ENCODE assay signal across 10 mouse cellular contexts in the genomic region with DNA sequence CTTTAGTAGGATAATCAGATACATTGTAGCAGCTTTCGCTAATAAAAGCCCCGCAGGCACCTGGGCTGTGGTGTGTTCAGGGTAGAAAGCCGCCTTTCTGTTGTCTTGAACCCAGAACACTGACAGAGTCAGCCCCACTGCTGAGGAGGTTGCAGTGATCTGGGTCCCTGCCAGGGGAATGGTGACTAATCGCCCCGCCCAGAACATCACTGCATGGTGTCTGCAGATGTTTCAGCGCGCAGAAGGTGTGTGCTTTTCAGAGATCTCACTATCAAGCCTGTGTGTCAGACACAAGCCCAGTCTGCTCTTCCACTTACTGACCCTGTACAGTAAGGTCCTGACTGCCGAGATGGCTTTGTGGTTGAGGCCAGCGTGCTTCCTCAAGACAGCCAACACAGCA.
DNase-seq lines count a peak whose midpoint lies in the region; ATAC-seq and TF ChIP-seq lines count a peak whose summit lies in the region.
"Had no signal": no experiment of that assay in that cellular context is flagged by ENCODE, and none has a peak within 500 bp of the region (broad histone marks: within the 10 kb centered on the region; RNA-seq: fewer than 3 reads in every experiment).

No protein-coding gene starts in this region.

- TF ChIP-seq POLR2A in lung, adult 2 months (IDR thresholded peaks at IDR 0.05; ENCODE audit: borderline replicate concordance, extremely low read depth, low read depth, low read length), result no peak

- TF ChIP-seq CTCF in gastrocnemius, adult 2 months (IDR thresholded peaks at IDR 0.05), result no peak
- TF ChIP-seq CTCF in lung, postnatal 0 days (IDR thresholded peaks at IDR 0.05), result no peak
- TF ChIP-seq CTCF in lung, adult 2 months (IDR thresholded peaks at IDR 0.05; ENCODE audit: insufficient read depth, low read length), result no peak
- no peak for TF ChIP-seq CTCF in stomach, postnatal 0 days (IDR thresholded peaks at IDR 0.05; ENCODE audit: low read depth)

- H3K9me3 ChIP-seq in lung, postnatal 0 days (ENCODE audit: low read length), result no peaks in the 10 kb centered on the region
- H3K9me3 ChIP-seq in stomach, postnatal 0 days (ENCODE audit: control insufficient read depth, low read length), result no peaks in the 10 kb centered on the region
- H3K9me3 ChIP-seq: embryonic facial prominence, embryonic 13.5 days; limb, embryonic 15.5 days had no signal

- no peak overlapping the region for H3K4me3 ChIP-seq in gastrocnemius, adult 2 months
- no peak overlapping the region for H3K4me3 ChIP-seq in lung, postnatal 0 days (ENCODE audit: low read depth, low read length)
- H3K4me3 ChIP-seq in lung, adult 2 months (replicated peaks; ENCODE audit: extremely low read depth, low read depth, low read length), result no peak overlapping the region
- H3K4me3 ChIP-seq in stomach, postnatal 0 days (ENCODE audit: low read depth, low read length), result no peak overlapping the region
- H3K4me3 ChIP-seq: embryonic facial prominence, embryonic 13.5 days; limb, embryonic 15.5 days had no signal

- H3K27me3 ChIP-seq in lung, postnatal 0 days (replicated peaks; ENCODE audit: insufficient read depth, low read length), result no peaks in the 10 kb centered on the region
- no peaks in the 10 kb centered on the region for H3K27me3 ChIP-seq in stomach, postnatal 0 days (ENCODE audit: control insufficient read depth, insufficient read depth, low read length)
- H3K27me3 ChIP-seq: embryonic facial prominence, embryonic 13.5 days; limb, embryonic 15.5 days had no signal

- WGBS in lung, postnatal 0 days, result 80% methylated on average over 9 of the region's 9 CpGs
- 73% methylated on average over 9 of the region's 9 CpGs for WGBS in lung, adult 2 months
- 71% methylated on average over 9 of the region's 9 CpGs for WGBS in stomach, postnatal 0 days

- intact Hi-C loops in gastrocnemius, adult 2 months (cut with DNase I), result loop anchor here (5.0 to 10.0 kb wide), 4 partner anchors 69 to 669 kb away; a partner anchor contains a TSS
- intact Hi-C loops in gastrocnemius, postnatal 36 days (cut with DNase I), result no loop called here

- peaks cover 13% of the 10 kb centered on the region; the same call in 1 of the 2 replicates for H3K4me1 ChIP-seq in lung, postnatal 0 days (ENCODE audit: insufficient read depth, low read depth, low read length)
- peaks cover 4% of the 10 kb centered on the region; the same call in 1 of the 2 replicates for H3K4me1 ChIP-seq in lung, adult 2 months (ENCODE audit: control insufficient read depth, insufficient read depth, low read length)
- 0 out of 2 replicates have a peak, but pooled peaks cover 2% of the 10 kb centered on the region for H3K4me1 ChIP-seq in stomach, postnatal 0 days (replicated peaks; ENCODE audit: control insufficient read depth, insufficient read depth)

- no peak overlapping the region for H3K9ac ChIP-seq in lung, postnatal 0 days (replicated peaks; ENCODE audit: low read depth)
- H3K9ac ChIP-seq in stomach, postnatal 0 days (ENCODE audit: low read length), result no peak overlapping the region
- H3K9ac ChIP-seq: embryonic facial prominence, embryonic 13.5 days; limb, embryonic 15.5 days had no signal

- no peak for ATAC-seq in lung, postnatal 0 days
- ATAC-seq in stomach, postnatal 0 days (ENCODE audit: low FRiP score, low TSS enrichment), result 0 out of 2 replicates have a peak, but pooled peaks have one; percentile 22

- TF ChIP-seq EP300 in lung, postnatal 0 days (IDR thresholded peaks at IDR 0.05), result no peak
- TF ChIP-seq EP300 in stomach, postnatal 0 days (optimal IDR thresholded peaks at IDR 0.05), result no peak

- DNase-seq in gastrocnemius, adult 2 months, result peak; percentile 50
- DNase-seq in gastrocnemius, postnatal 36 days, result no peak
- DNase-seq in lung, postnatal 0 days (ENCODE audit: low spot score), result no peak
- DNase-seq in lung, adult 2 months, result no peak
- DNase-seq in adrenal gland, postnatal 25 days, result peak; percentile 68
- peak; percentile 34 for DNase-seq in stomach, postnatal 0 days (ENCODE audit: low spot score)
- no peak for DNase-seq in embryo, embryonic 10 days (ENCODE audit: low spot score)
- no peak for DNase-seq in frontal cortex, postnatal 10 days (ENCODE audit: low spot score in 2 of 2)

- no peak overlapping the region for H3K4me2 ChIP-seq in lung, postnatal 0 days (replicated peaks; ENCODE audit: low read depth, low read length)
- H3K4me2 ChIP-seq in stomach, postnatal 0 days (replicated peaks; ENCODE audit: low read depth), result no peak overlapping the region
- H3K4me2 ChIP-seq: embryonic facial prominence, embryonic 13.5 days; limb, embryonic 15.5 days had no signal

- H3K36me3 ChIP-seq in lung, postnatal 0 days (ENCODE audit: insufficient read depth, low read length), result no peaks in the 10 kb centered on the region
- no peaks in the 10 kb centered on the region for H3K36me3 ChIP-seq in stomach, postnatal 0 days (ENCODE audit: control insufficient read depth, insufficient read depth, low read length)
- H3K36me3 ChIP-seq: embryonic facial prominence, embryonic 13.5 days; limb, embryonic 15.5 days had no signal

- H3K27ac ChIP-seq in gastrocnemius, adult 2 months, result 0 out of 2 replicates have a peak overlapping the region, but pooled peaks have one; percentile 32
- 0 out of 2 replicates have a peak overlapping the region, but pooled peaks have one; percentile 11 for H3K27ac ChIP-seq in lung, postnatal 0 days (ENCODE audit: low read length)
- no peak overlapping the region for H3K27ac ChIP-seq in stomach, postnatal 0 days (replicated peaks)
- H3K27ac ChIP-seq: embryonic facial prominence, embryonic 13.5 days; limb, embryonic 15.5 days had no signal

Comparison
In these comparisons a context has a peak if more than half of its experiments do, and no peak if none do; other contexts are left out.
1. DNase-seq: peak in gastrocnemius, adult 2 months (single experiment), adrenal gland, postnatal 25 days (single experiment) and stomach, postnatal 0 days (single experiment); none in gastrocnemius, postnatal 36 days (0 of 2), lung, postnatal 0 days (single experiment), lung, adult 2 months (single experiment), embryo, embryonic 10 days (single experiment) and frontal cortex, postnatal 10 days (0 of 2).